In the genomic region with DNA sequence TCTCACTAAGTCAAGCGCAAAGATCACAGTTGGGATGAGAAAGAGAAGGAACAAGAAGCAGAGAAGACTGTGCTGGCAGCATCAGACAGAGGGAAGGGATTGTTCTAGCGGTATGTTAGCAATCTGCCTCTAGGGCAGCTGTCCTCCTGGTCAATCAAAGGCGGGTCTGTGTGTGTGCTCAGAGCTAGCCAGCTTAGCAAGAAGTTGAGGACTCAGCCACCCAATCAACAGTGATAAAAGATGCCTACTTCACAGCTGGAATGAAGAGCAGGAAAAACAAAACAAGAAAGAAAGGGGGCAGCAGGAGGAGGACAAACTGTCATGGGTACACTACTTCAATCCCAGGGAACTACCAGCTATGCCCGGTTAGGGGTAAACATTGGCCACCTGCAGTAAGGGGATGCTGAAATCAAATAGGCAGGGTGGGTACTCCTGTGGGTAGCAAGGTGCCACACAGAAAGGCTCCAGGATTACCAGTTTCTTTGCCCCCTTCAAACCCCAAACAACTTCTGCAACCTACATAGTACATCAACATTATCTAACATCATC, we compare ENCODE assay signal across 8 mouse cellular contexts. TPM values are rescaled to one million over a fixed set of nuclear protein-coding genes. Genes with fewer than 3 reads are reported as not detected.
DNase-seq lines count a peak whose midpoint lies in the region; ATAC-seq lines count a peak whose summit lies in the region.

No protein-coding gene starts in this region.

- DNase-seq in neural tube, embryonic 11.5 days (ENCODE audit: low spot score) = peak; percentile 24
- no peak for DNase-seq in neural tube, embryonic 10.5 days (ENCODE audit: extremely low spot score, low spot score)
- no peak for DNase-seq in forebrain, embryonic 10.5 days (ENCODE audit: extremely low spot score, low spot score)
- no peak for DNase-seq in urinary bladder, postnatal 14 days (ENCODE audit: low spot score)
- no peak for DNase-seq in cerebellum, adult 9-10 months
- no peak for DNase-seq in right cerebral cortex, adult 18-20 months

- no peaks in the 10 kb centered on the region for H3K9me3 ChIP-seq in neural tube, embryonic 11.5 days (ENCODE audit: control insufficient read depth, low read length)
- no peaks in the 10 kb centered on the region for H3K9me3 ChIP-seq in forebrain, embryonic 10.5 days
- no peaks in the 10 kb centered on the region for H3K9me3 ChIP-seq in limb, embryonic 13.5 days
- no peaks in the 10 kb centered on the region for H3K9me3 ChIP-seq in neural tube, embryonic 13.5 days

- no peak overlapping the region for H3K9ac ChIP-seq in neural tube, embryonic 11.5 days (ENCODE audit: low read length)
- H3K9ac ChIP-seq in limb, embryonic 13.5 days = no peak overlapping the region
- H3K9ac ChIP-seq in neural tube, embryonic 13.5 days = no peak overlapping the region

- H3K27ac ChIP-seq in neural tube, embryonic 11.5 days (ENCODE audit: low read depth, low read length) = peak overlapping the region; percentile 87
- peak overlapping the region; percentile 84 for H3K27ac ChIP-seq in forebrain, embryonic 10.5 days
- peak overlapping the region; percentile 91 for H3K27ac ChIP-seq in limb, embryonic 13.5 days
- H3K27ac ChIP-seq in neural tube, embryonic 13.5 days (replicated peaks) = peak overlapping the region; percentile 89

- ATAC-seq in neural tube, embryonic 11.5 days (ENCODE audit: insufficient read depth, low FRiP score, low TSS enrichment) = no peak
- no peak for ATAC-seq in limb, embryonic 13.5 days (ENCODE audit: low FRiP score, low read depth)
- ATAC-seq in neural tube, embryonic 13.5 days (ENCODE audit: low read depth) = peak; percentile 28; the same call in 1 of the 2 replicates

- WGBS in neural tube, embryonic 11.5 days = 40% methylated on average over 4 of the region's 4 CpGs
- 23% methylated on average over 4 of the region's 4 CpGs for WGBS in forebrain, embryonic 10.5 days
- 35% methylated on average over 4 of the region's 4 CpGs for WGBS in limb, embryonic 13.5 days
- WGBS in neural tube, embryonic 13.5 days = 29% methylated on average over 4 of the region's 4 CpGs

- no peaks in the 10 kb centered on the region for H3K27me3 ChIP-seq in neural tube, embryonic 11.5 days (ENCODE audit: control insufficient read depth, insufficient read depth, low read length)
- no peaks in the 10 kb centered on the region for H3K27me3 ChIP-seq in forebrain, embryonic 10.5 days (ENCODE audit: poor library complexity, severe bottlenecking)
- no peaks in the 10 kb centered on the region for H3K27me3 ChIP-seq in limb, embryonic 13.5 days
- H3K27me3 ChIP-seq in neural tube, embryonic 13.5 days = no peaks in the 10 kb centered on the region

- H3K4me2 ChIP-seq in neural tube, embryonic 11.5 days (ENCODE audit: low read depth) = no peak overlapping the region
- peak overlapping the region; percentile 50 for H3K4me2 ChIP-seq in limb, embryonic 13.5 days (replicated peaks)
- H3K4me2 ChIP-seq in neural tube, embryonic 13.5 days = peak overlapping the region; percentile 34

- H3K4me3 ChIP-seq in neural tube, embryonic 11.5 days (ENCODE audit: low read depth, low read length) = no peak overlapping the region
- peak overlapping the region; percentile 33 for H3K4me3 ChIP-seq in forebrain, embryonic 10.5 days
- no peak overlapping the region for H3K4me3 ChIP-seq in limb, embryonic 13.5 days
- H3K4me3 ChIP-seq in neural tube, embryonic 13.5 days = no peak overlapping the region

- no peaks in the 10 kb centered on the region for H3K36me3 ChIP-seq in neural tube, embryonic 11.5 days (ENCODE audit: control insufficient read depth, insufficient read depth, low read length)
- peaks cover 8% of the 10 kb centered on the region for H3K36me3 ChIP-seq in forebrain, embryonic 10.5 days (replicated peaks)
- no peaks in the 10 kb centered on the region for H3K36me3 ChIP-seq in limb, embryonic 13.5 days
- H3K36me3 ChIP-seq in neural tube, embryonic 13.5 days = no peaks in the 10 kb centered on the region

- peaks cover 30% of the 10 kb centered on the region for H3K4me1 ChIP-seq in neural tube, embryonic 11.5 days (ENCODE audit: control insufficient read depth, insufficient read depth, low read length)
- H3K4me1 ChIP-seq in forebrain, embryonic 10.5 days = peaks cover 70% of the 10 kb centered on the region
- peaks cover 73% of the 10 kb centered on the region for H3K4me1 ChIP-seq in limb, embryonic 13.5 days
- peaks cover 65% of the 10 kb centered on the region for H3K4me1 ChIP-seq in neural tube, embryonic 13.5 days (replicated peaks)

RNA-seq across cellular contexts. Expression of gene Ctnnd1, which starts 15.6 kb away (rescaled TPM):
- 37.5 and 43.0 TPM in 2 replicates for polyA plus RNA-seq in neural tube, embryonic 11.5 days (2014; fragmentation: Nextera tagmentation; extraction: Ambion mirVana)
- polyA plus RNA-seq in forebrain, embryonic 10.5 days (2016; fragmentation: Nextera tagmentation; extraction: Ambion mirVana) = 40.6 and 43.9 TPM in 2 replicates
- 42.7 and 45.7 TPM in 2 replicates for polyA plus RNA-seq in limb, embryonic 13.5 days (2015; fragmentation: Nextera tagmentation; extraction: Ambion mirVana)
- 40.2 and 46.9 TPM in 2 replicates for polyA plus RNA-seq in neural tube, embryonic 13.5 days (2015; fragmentation: Nextera tagmentation; extraction: Ambion mirVana)

RNA-seq across cellular contexts. Expression of gene Btbd18, which starts 23.9 kb away (rescaled TPM):
- 0.21 and 0.27 TPM in 2 replicates for polyA plus RNA-seq in neural tube, embryonic 11.5 days (2014; fragmentation: Nextera tagmentation; extraction: Ambion mirVana)
- polyA plus RNA-seq in forebrain, embryonic 10.5 days (2016; fragmentation: Nextera tagmentation; extraction: Ambion mirVana) = 0.32 and 0.58 TPM in 2 replicates
- polyA plus RNA-seq in limb, embryonic 13.5 days (2015; fragmentation: Nextera tagmentation; extraction: Ambion mirVana) = 0.22 and 0.45 TPM in 2 replicates
- polyA plus RNA-seq in neural tube, embryonic 13.5 days (2015; fragmentation: Nextera tagmentation; extraction: Ambion mirVana) = 0.12 and 0.22 TPM in 2 replicates

RNA-seq across cellular contexts. Expression of gene Selenoh, which starts 35.6 kb away (rescaled TPM):
- polyA plus RNA-seq in neural tube, embryonic 11.5 days (2014; fragmentation: Nextera tagmentation; extraction: Ambion mirVana) = 378 and 404 TPM in 2 replicates
- 552 and 592 TPM in 2 replicates for polyA plus RNA-seq in forebrain, embryonic 10.5 days (2016; fragmentation: Nextera tagmentation; extraction: Ambion mirVana)
- polyA plus RNA-seq in limb, embryonic 13.5 days (2015; fragmentation: Nextera tagmentation; extraction: Ambion mirVana) = 310 and 320 TPM in 2 replicates
- 166 and 196 TPM in 2 replicates for polyA plus RNA-seq in neural tube, embryonic 13.5 days (2015; fragmentation: Nextera tagmentation; extraction: Ambion mirVana)

RNA-seq across cellular contexts. Expression of gene Gm28635, which starts 42.8 kb away (rescaled TPM):
- not detected in 2 replicates for polyA plus RNA-seq in neural tube, embryonic 11.5 days (2014; fragmentation: Nextera tagmentation; extraction: Ambion mirVana)
- polyA plus RNA-seq in forebrain, embryonic 10.5 days (2016; fragmentation: Nextera tagmentation; extraction: Ambion mirVana) = not detected in 2 replicates
- not detected in 2 replicates for polyA plus RNA-seq in limb, embryonic 13.5 days (2015; fragmentation: Nextera tagmentation; extraction: Ambion mirVana)
- polyA plus RNA-seq in neural tube, embryonic 13.5 days (2015; fragmentation: Nextera tagmentation; extraction: Ambion mirVana) = not detected in 2 replicates

RNA-seq across cellular contexts. Expression of gene Med19, which starts 43.2 kb away (rescaled TPM):
- polyA plus RNA-seq in neural tube, embryonic 11.5 days (2014; fragmentation: Nextera tagmentation; extraction: Ambion mirVana) = 59.4 and 59.6 TPM in 2 replicates
- 50.1 and 51.5 TPM in 2 replicates for polyA plus RNA-seq in forebrain, embryonic 10.5 days (2016; fragmentation: Nextera tagmentation; extraction: Ambion mirVana)
- 32.2 and 34.5 TPM in 2 replicates for polyA plus RNA-seq in limb, embryonic 13.5 days (2015; fragmentation: Nextera tagmentation; extraction: Ambion mirVana)
- polyA plus RNA-seq in neural tube, embryonic 13.5 days (2015; fragmentation: Nextera tagmentation; extraction: Ambion mirVana) = 50.6 and 54.4 TPM in 2 replicates
